Mouse (Mus musculus) testis, adult 2 months (tissue): ENCODE measurements at regions not wholly inside any gene's neighbourhood (a gene's known extent, or its start where the extent isn't known, plus 50 kb on each side); places are given as distances from the start of the nearest gene placed in this dataset.

Experiments used
- CTCF ChIP-seq: fragments of 200-500 bp; IDR thresholded peaks from 2 replicates; pipeline ENCODE4 v1.5.1; 2012; ENCODE audit warnings: low read depth, mild to moderate bottlenecking, inconsistent platforms, low read length, moderate library complexity; ENCODE audit not compliant: control insufficient read depth, insufficient read depth, insufficient replicate concordance
- POLR2A ChIP-seq: fragments of 200-500 bp; IDR thresholded peaks from 2 replicates; pipeline ENCODE4 v1.6.1; 2012; ENCODE audit warnings: low read depth, mild to moderate bottlenecking, inconsistent platforms, low read length, moderate library complexity; ENCODE audit not compliant: control insufficient read depth

DNA sequence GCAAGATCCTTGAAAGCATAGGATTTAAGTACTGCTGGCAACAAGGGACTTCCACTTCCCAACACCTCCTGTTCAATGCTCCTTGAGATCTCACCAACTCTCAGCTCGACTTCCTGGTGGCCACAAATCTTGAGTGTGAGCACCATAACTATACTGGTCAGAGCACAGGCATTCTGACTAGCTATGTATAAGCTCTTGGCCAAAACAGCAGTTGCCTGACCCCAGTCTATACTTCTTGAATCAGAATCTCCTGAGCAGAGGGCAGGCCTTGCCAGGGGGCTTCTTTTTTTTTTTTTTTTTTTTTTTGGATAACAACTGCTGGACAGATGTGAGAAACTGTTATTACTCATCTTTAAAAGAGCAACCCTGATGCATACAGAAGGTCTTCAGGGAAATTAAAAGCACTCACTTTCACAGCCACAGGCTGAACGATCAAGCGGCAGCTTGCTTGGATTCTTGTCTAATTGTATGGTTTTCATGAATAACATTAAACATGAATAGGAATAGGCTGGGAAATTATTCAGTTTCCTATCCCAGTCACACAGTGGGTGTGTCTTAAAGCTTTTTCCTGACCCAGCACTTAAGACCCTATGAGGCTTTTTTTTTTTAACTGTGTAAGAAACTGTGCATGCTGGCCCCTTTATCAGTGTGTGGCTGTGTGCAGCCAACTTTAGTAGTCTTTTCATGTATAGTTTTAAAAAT, 193.7 kb upstream of the Mpped2 start:
- TF ChIP-seq CTCF (no peak), POLR2A (no peak)
